ENCODE assay signal across 9 mouse cellular contexts in genomic region chr10:62104835-62105576, GRCm38 (mm10). TPM values are rescaled to one million over a fixed set of nuclear protein-coding genes. Genes with fewer than 3 reads are reported as not detected.
DNase-seq lines count a peak whose midpoint lies in the region; TF ChIP-seq lines count a peak whose summit lies in the region.
"Had no signal": no experiment of that assay in that cellular context is flagged by ENCODE, and none has a peak within 500 bp of the region (broad histone marks: within the 10 kb centered on the region; RNA-seq: fewer than 3 reads in every experiment).

No protein-coding gene starts in this region.

- no peak for TF ChIP-seq CTCF in thymus, adult 2 months (IDR thresholded peaks at IDR 0.05; ENCODE audit: borderline replicate concordance, control insufficient read depth, extremely low read depth, insufficient read depth, low read length, poor library complexity)

- intact Hi-C loops in heart, postnatal 10 days (cut with DNase I) = loop anchor here (1.0 kb wide), 2 partner anchors 78 to 138 kb away; no protein-coding TSS in a partner anchor

- H3K27me3 ChIP-seq in thymus, adult 2 months (ENCODE audit: control insufficient read depth, insufficient read depth, low read length) = no peaks in the 10 kb centered on the region

- H3K36me3 ChIP-seq in thymus, adult 2 months (ENCODE audit: control insufficient read depth, insufficient read depth, low read length) = no peaks in the 10 kb centered on the region
- H3K36me3 ChIP-seq: embryonic facial prominence, embryonic 13.5 days had no signal

- WGBS in thymus, adult 2 months = 14% methylated on average over 7 of the region's 7 CpGs

- no peak overlapping the region for H3K4me3 ChIP-seq in thymus, adult 2 months (ENCODE audit: control insufficient read depth, insufficient read depth, low read length)
- H3K4me3 ChIP-seq: embryonic facial prominence, embryonic 13.5 days had no signal

- no peak overlapping the region for H3K27ac ChIP-seq in thymus, adult 2 months (ENCODE audit: control insufficient read depth, insufficient read depth, low read length)
- H3K27ac ChIP-seq: embryonic facial prominence, embryonic 13.5 days had no signal

- no peaks in the 10 kb centered on the region for H3K4me1 ChIP-seq in thymus, adult 2 months (replicated peaks; ENCODE audit: control insufficient read depth, insufficient read depth, low read length)

- peak; percentile 60 to 81 for DNase-seq in heart, postnatal 10 days
- DNase-seq in heart, adult 11 months = no peak
- DNase-seq in MEL-GATA-1-ER (ENCODE audit: extremely low read depth, low read depth) = peak; percentile 29
- peak; percentile 77 to 80 for DNase-seq in cerebellum, adult 18-20 months
- peak; percentile 65 for DNase-seq in gastrocnemius, postnatal 10 days
- peak; percentile 36 to 53 for DNase-seq in left cerebral cortex, adult 8-10 months (ENCODE audit: low spot score in 2 of 2)
- peak; percentile 25 to 56 for DNase-seq in natural killer cell, adult 2 months (ENCODE audit: low spot score in 2 of 2)
- peak; percentile 63 for DNase-seq in thymus, adult 2 months

- no peak for TF ChIP-seq POLR2A in thymus, adult 2 months (IDR thresholded peaks at IDR 0.05; ENCODE audit: control insufficient read depth, extremely low read depth, insufficient read depth, low read length, poor library complexity)

RNA-seq across cellular contexts. Expression of gene Neurog3, which starts 27.9 kb away (rescaled TPM):
- not detected for total RNA-seq in heart, postnatal 10 days (2021)
- total RNA-seq in gastrocnemius, postnatal 10 days (2021) = not detected
- total RNA-seq in left cerebral cortex, adult 8-10 months (2022) = not detected
- polyA plus RNA-seq in thymus, adult 2 months (2012; rRNA removed) = 0.20 and 0.22 TPM in 2 replicates
- polyA plus RNA-seq: embryonic facial prominence, embryonic 13.5 days had no signal

RNA-seq across cellular contexts. Expression of gene Fam241b, which starts 38.7 kb away (rescaled TPM):
- under 1 TPM in 1 of 2 experiments, not detected in 1; 0.52 TPM for total RNA-seq in heart, postnatal 10 days (2021)
- under 1 TPM; 0.52 to 0.70 TPM for total RNA-seq in gastrocnemius, postnatal 10 days (2021)
- total RNA-seq in left cerebral cortex, adult 8-10 months (2022) = 10 to 100 TPM; 47.0 to 57.8 (median 52.5) TPM
- polyA plus RNA-seq in thymus, adult 2 months (2012; rRNA removed) = 2.3 and 4.0 TPM in 2 replicates

Comparison
In these comparisons a context has a peak if more than half of its experiments do, and no peak if none do; other contexts are left out.
1. RNA of gene Fam241b, which starts 38.7 kb away (total RNA-seq): 47.0 to 57.8 TPM in left cerebral cortex, adult 8-10 months; 0.52 to 0.70 TPM in gastrocnemius, postnatal 10 days and 0.52 TPM in heart, postnatal 10 days; every median in the first group is over 10 times any median in the second.